Mouse (Mus musculus): ENCODE results near the gene Nudt22. TPM values are rescaled to one million over a fixed set of nuclear protein-coding genes. Genes with fewer than 3 reads are reported as not detected.
"Not testable (repeated sequence)": the region's sequence is repeated elsewhere in the genome, so short reads cannot be mapped to it uniquely, and the experiment has no call there.

The Nudt22 gene
- polyA plus RNA-seq, 1 experiment from 2014 or later, result 19.5 TPM

DNA sequence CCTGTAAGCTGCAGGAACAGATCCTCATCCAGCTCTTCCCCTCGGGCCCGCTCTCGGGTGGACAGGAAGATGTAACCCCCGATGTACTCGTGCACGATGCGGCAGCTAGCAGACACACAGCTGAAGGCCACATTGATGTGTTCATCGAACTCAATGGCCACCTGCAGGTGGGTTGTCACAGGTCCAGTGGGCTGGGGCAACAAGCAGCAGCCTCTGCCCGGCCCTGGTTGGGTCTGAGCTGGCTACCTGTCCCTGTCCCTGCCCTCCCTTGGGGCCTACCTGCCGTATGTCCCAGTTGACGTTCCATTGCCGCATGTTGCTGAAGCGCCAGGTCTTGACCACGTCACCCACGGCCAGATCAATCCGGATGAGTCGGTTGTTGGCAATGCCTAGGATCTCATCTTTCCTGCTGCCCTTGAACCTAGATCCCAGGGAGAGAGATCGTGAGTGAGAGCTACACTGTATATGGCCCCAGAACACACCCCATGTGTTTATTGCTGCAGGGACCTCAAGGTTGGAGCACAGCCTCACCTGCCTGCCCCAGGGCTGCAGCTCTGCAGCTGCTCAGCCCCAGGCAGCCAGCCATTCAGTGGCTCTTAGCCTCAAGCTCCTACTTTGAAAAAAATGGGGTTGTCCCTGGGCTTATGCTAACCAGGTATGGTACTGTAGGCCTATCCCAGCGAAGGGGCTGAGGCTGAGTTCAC lies 3.6 kb upstream of the Nudt22 start:
- DNase-seq (ENCODE audit: low spot score, missing footprints) (no peak), ATAC-seq (ENCODE audit: low FRiP score) (no peak)
- Histone ChIP-seq H3K4me3 (ENCODE audit: low read depth, low read length) (no peak overlapping the region), H3K9me3 (ENCODE audit: control insufficient read depth, low read length) (no peaks in the 10 kb centered on the region), H3K27me3 (ENCODE audit: control insufficient read depth, insufficient read depth, low read length) (no peaks in the 10 kb centered on the region), H3K4me1 (ENCODE audit: control insufficient read depth, insufficient read depth, low read length) (peaks cover 14% of the 10 kb centered on the region), H3K27ac (ENCODE audit: low read depth, low read length) (no peak overlapping the region), H3K36me3 (ENCODE audit: control insufficient read depth, insufficient read depth, low read length) (peaks cover 7% of the 10 kb centered on the region; the same call in 1 of the 2 replicates), H3K9ac (ENCODE audit: low read length) (no peak overlapping the region), H3K4me2 (no peak overlapping the region)
- WGBS, result 93% methylated on average over 19 of the region's 19 CpGs

DNA sequence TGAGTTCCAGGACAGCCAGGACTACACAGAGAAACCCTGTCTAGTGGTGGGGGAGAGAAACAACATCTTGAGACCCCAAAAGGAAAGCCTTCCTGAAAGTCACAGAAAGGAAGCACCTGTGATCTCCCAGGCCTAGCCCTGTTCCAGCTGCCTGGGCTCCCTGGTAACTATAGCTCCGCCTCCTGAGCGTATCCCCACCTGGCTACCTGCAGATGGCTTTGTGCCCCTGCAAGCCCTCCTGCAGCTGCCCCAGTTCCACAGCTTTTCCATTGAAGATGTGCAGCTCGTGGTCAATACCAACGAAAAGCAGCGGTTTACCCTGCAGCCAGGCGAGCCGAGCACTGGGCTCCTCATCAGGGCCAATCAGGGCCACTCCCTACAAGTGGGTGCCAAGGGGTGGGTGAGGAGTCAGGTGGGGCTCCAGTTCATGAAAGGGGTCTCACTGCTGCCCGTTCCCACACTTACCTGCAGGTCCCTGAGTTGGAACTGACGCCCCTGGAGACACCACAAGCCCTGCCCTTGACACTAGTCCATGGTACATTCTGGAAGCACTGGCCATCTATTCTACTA lies 1.9 kb upstream of the Nudt22 start:
- Histone ChIP-seq H3K36me3 (ENCODE audit: control insufficient read depth, insufficient read depth, low read length) (peaks cover 7% of the 10 kb centered on the region; the same call in 1 of the 2 replicates), H3K27me3 (ENCODE audit: control insufficient read depth, insufficient read depth, low read length) (no peaks in the 10 kb centered on the region), H3K27ac (ENCODE audit: low read depth, low read length) (no peak overlapping the region), H3K4me3 (ENCODE audit: low read depth, low read length) (no peak overlapping the region), H3K9ac (ENCODE audit: low read length) (no peak overlapping the region), H3K4me1 (ENCODE audit: control insufficient read depth, insufficient read depth, low read length) (peaks cover 19% of the 10 kb centered on the region), H3K4me2 (no peak overlapping the region), H3K9me3 (ENCODE audit: control insufficient read depth, low read length) (no peaks in the 10 kb centered on the region)
- ATAC-seq (ENCODE audit: low FRiP score) (no peak), DNase-seq (ENCODE audit: low spot score, missing footprints) (no peak)
- WGBS, result 80% methylated on average over 9 of the region's 9 CpGs

DNA sequence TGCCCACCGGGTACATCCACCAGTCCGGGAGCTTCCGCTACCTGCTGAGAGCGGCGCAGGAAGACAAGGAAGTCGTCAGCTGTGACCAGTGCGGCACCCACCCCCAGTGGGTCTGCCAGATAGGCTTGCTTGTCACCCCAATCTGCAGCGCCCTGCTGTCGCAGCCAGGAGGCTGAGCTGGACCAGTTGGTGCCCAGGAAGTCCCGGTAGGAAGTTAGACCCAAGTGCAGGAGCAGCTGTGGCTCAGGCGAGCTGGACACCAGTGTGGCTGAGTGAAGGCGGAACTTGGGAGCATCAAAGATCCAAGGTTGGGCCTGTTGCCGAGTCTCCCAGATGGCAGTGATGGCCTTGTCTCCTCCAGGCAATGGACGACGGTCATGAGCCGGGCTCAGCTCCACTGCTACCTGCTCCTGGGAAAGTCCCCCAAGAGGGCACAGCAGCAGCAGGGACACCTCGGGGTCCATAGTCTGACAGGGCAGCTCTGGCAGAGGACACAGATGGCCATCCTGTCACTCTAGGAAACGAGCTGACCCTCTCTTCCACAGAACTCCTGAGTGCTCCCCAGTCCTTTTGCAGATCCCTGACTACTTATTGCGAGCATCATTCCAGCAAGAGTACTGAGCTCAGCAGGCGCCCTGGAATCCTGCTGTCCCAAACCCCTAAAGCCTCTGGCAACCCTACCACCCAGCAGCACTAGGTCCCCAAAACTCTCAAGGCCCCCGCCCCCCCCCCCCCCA lies 494 bp downstream of the Nudt22 start:
- Histone ChIP-seq H3K4me1 (ENCODE audit: control insufficient read depth, insufficient read depth, low read length) (peaks cover 22% of the 10 kb centered on the region), H3K4me3 (ENCODE audit: low read depth, low read length) (peak overlapping the region; percentile 54), H3K9ac (ENCODE audit: low read length) (peak overlapping the region; percentile 75), H3K4me2 (peak overlapping the region; percentile 89), H3K27ac (ENCODE audit: low read depth, low read length) (no peak overlapping the region), H3K27me3 (ENCODE audit: control insufficient read depth, insufficient read depth, low read length) (no peaks in the 10 kb centered on the region), H3K9me3 (ENCODE audit: control insufficient read depth, low read length) (no peaks in the 10 kb centered on the region), H3K36me3 (ENCODE audit: control insufficient read depth, insufficient read depth, low read length) (peaks cover 7% of the 10 kb centered on the region; the same call in 1 of the 2 replicates)
- 50% methylated on average over 21 of the region's 21 CpGs for WGBS
- ATAC-seq (ENCODE audit: low FRiP score) (no peak), DNase-seq (ENCODE audit: low spot score, missing footprints) (no peak)

DNA sequence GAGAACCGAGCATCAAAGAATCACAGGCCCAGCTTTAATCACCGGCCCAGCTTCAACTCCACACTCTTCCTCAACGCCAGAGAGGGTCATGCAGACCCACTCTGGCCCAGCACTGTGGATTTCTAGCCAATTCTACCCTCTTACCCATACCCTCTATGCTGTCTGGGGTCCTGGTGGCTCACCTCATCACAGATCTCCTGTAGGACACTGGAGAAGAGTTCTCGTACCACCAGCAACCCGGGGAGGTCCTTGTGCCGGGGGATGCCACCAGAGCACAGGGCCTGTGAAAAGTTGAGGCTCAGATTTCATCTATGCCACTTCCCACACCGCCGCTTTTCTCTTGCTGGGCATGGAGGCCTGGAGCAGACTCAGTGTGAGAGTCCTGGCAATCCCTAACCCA lies 1.4 kb downstream of the Nudt22 start:
- H3K9ac ChIP-seq (ENCODE audit: low read length), result no peak overlapping the region
- no peak for ATAC-seq (ENCODE audit: low FRiP score)

DNA sequence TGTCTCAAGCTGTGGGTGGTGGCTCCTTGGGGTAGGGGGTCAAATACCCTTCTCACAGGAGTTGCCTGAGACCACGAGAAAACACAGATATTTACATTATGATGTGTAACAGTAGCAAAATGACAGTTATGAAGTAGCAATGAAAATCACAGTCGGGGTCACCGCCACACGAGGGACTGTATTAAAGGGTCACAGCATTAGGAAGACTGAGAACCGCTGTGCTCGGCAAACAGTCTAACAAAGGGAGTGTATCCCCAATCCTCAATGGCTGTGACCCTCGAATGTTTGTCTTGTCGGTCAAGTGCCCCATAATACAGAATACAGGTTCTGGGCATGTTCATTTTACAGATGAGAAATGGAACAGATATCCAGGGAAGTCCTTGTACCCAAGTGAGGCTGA lies 1.9 kb downstream of the Nudt22 start:
- Histone ChIP-seq H3K9ac (ENCODE audit: low read length) (no peak overlapping the region), H3K4me1 (ENCODE audit: control insufficient read depth, insufficient read depth, low read length) (peaks cover 22% of the 10 kb centered on the region), H3K36me3 (ENCODE audit: control insufficient read depth, insufficient read depth, low read length) (peaks cover 3% of the 10 kb centered on the region; the same call in 1 of the 2 replicates), H3K27ac (ENCODE audit: low read depth, low read length) (no peak overlapping the region), H3K27me3 (ENCODE audit: control insufficient read depth, insufficient read depth, low read length) (no peaks in the 10 kb centered on the region), H3K9me3 (ENCODE audit: control insufficient read depth, low read length) (no peaks in the 10 kb centered on the region), H3K4me3 (ENCODE audit: low read depth, low read length) (no peak overlapping the region), H3K4me2 (no peak overlapping the region)
- DNase-seq (ENCODE audit: low spot score, missing footprints), result no peak
- no peak for ATAC-seq (ENCODE audit: low FRiP score)
- 85% methylated on average over 8 of the region's 8 CpGs for WGBS

More for the DNA sequence above, 1.4 kb downstream of the Nudt22 start:
- peaks cover 7% of the 10 kb centered on the region; the same call in 1 of the 2 replicates for H3K36me3 ChIP-seq (ENCODE audit: control insufficient read depth, insufficient read depth, low read length)
- no peak overlapping the region for H3K4me3 ChIP-seq (ENCODE audit: low read depth, low read length)
- no peaks in the 10 kb centered on the region for H3K27me3 ChIP-seq (ENCODE audit: control insufficient read depth, insufficient read depth, low read length)
- no peaks in the 10 kb centered on the region for H3K9me3 ChIP-seq (ENCODE audit: control insufficient read depth, low read length)
- no peak overlapping the region for H3K4me2 ChIP-seq
- WGBS, result 85% methylated on average over 8 of the region's 8 CpGs
- DNase-seq (ENCODE audit: low spot score, missing footprints), result no peak
- H3K27ac ChIP-seq (ENCODE audit: low read depth, low read length), result no peak overlapping the region
- H3K4me1 ChIP-seq (ENCODE audit: control insufficient read depth, insufficient read depth, low read length), result peaks cover 22% of the 10 kb centered on the region

DNA sequence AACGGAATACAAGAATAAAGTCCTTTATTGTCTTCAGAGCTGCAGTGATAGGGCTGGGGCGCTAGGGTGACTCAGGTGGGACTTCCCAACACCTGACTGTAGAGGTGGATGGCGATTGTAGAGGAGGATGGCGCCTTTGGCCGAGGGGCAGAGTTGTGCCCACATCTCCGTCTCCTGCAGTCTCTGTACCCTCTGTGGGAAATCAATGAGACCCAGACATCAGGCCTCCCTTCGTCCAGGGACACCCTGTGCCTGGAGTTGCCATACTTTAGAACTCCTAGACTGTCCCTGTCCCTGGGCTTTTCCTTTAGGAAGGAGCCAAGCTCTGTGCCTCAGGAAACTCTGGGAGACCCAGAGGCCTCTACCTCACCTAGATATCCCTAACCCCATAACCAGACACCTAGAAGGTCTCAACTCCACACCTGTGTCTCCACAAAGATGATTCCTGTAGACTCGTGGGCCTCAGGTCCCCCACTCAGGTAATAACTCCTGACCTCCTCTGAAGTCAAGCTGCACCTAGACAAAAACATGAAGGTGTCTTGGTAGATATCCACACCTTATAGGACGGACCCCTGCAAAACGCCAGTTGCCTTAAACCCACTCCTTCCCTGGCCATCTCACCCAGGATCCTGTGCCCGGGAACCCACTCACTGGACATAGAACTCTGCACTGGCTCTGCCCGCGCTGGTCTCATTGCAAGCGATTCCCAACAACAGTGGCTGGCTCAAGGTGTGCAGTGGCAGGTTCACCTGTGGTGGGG lies 2.7 kb downstream of the Nudt22 start:
- Histone ChIP-seq H3K4me3 (ENCODE audit: low read depth, low read length) (peak overlapping the region; percentile 52), H3K4me1 (ENCODE audit: control insufficient read depth, insufficient read depth, low read length) (peaks cover 22% of the 10 kb centered on the region), H3K36me3 (ENCODE audit: control insufficient read depth, insufficient read depth, low read length) (no peaks in the 10 kb centered on the region), H3K9ac (ENCODE audit: low read length) (peak overlapping the region; percentile 41), H3K27ac (ENCODE audit: low read depth, low read length) (no peak overlapping the region), H3K27me3 (ENCODE audit: control insufficient read depth, insufficient read depth, low read length) (no peaks in the 10 kb centered on the region), H3K4me2 (peak overlapping the region; percentile 93), H3K9me3 (ENCODE audit: control insufficient read depth, low read length) (no peaks in the 10 kb centered on the region)
- ATAC-seq (ENCODE audit: low FRiP score) (no peak), DNase-seq (ENCODE audit: low spot score, missing footprints) (no peak)
- 61% methylated on average over 14 of the region's 14 CpGs for WGBS

DNA sequence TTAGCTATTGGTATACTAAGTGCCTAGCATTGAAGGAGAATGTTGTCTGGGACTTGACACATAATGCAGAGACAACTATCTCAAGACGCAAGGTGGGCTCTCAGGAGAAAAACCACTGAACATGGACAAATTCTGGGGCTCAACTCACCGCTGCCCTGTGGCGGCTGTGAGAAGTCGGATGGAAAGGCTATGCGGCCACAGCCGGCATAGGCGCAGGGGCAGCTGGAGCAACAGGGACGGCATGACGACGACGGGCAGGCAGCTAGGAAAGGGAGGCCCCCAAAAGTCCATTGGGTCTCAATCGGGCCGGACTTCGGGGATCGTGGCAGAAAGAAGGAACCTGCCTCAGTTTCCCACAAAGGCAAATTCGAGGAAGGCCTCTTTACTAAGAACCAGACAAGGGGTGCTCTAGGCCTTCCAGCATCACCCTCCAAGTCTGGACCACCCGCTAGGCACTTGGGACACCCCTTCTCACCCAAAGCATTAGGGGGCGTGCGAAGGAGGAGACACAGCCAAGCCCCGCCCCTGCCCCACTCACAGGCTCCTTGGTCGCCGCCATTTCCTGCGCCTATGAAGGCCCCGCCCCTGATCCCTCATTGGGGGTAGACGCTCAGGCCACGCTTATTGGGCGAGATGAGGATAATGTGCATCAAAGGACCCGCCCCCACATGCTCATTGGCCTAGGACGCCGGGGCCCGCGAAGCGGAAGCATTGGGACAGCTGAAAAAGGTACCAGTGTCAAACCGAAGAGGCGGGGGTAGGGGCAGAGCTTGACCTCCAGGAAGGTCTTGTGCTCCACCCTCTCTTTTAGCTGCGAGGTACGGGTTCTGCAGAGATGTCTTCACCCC lies 3.7 kb downstream of the Nudt22 start, which contains the start of gene Dnajc4:
Dnajc4 (minus strand) TSS at position 562 of the 848 bp plus-strand sequence.
- H3K27ac ChIP-seq (ENCODE audit: low read depth, low read length), result no peak within 1 kb of the TSS
- DNase-seq (ENCODE audit: low spot score, missing footprints) (peak; percentile 98), ATAC-seq (ENCODE audit: low FRiP score) (peak; percentile 95)
- H3K9me3 ChIP-seq (ENCODE audit: control insufficient read depth, low read length), result no peaks in the 10 kb centered on the region
- peaks cover 27% of the 10 kb centered on the region for H3K4me1 ChIP-seq (ENCODE audit: control insufficient read depth, insufficient read depth, low read length)
- H3K9ac ChIP-seq (ENCODE audit: low read length), result peak within 1 kb of the TSS; percentile 72
- 1% methylated on average over 37 of the region's 37 CpGs for WGBS
- H3K4me3 ChIP-seq (ENCODE audit: low read depth, low read length), result peak within 1 kb of the TSS; percentile 52
- peak within 1 kb of the TSS; percentile 93 for H3K4me2 ChIP-seq
- H3K27me3 ChIP-seq (ENCODE audit: control insufficient read depth, insufficient read depth, low read length), result no peaks in the 10 kb centered on the region
- no peaks in the 10 kb centered on the region for H3K36me3 ChIP-seq (ENCODE audit: control insufficient read depth, insufficient read depth, low read length)

DNA sequence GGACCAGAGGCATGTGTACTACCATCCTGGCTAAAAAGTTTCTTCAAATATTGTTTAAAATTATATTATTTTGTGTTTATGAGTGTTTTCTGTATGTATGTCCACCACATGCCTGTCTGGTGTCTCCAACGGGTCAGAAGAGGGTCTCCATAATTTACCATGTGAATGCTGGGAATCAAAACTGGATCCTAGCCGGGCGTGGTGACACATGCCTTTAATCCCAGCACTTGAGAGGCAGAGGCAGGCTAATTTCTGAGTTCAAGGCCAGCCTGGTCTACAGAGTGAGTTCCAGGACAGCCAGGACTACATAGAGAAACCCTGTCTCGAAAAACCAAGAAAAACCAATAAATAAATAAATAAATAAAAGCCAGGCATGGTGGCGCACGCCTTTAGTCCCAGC lies 4.8 kb downstream of the Nudt22 start:
- H3K4me1 ChIP-seq (ENCODE audit: control insufficient read depth, insufficient read depth, low read length), result peaks cover 30% of the 10 kb centered on the region
- WGBS, result 90% methylated on average over 6 of the region's 6 CpGs
- ATAC-seq (ENCODE audit: low FRiP score); H3K36me3 ChIP-seq (ENCODE audit: control insufficient read depth, insufficient read depth, low read length); DNase-seq (ENCODE audit: low spot score, missing footprints); H3K9me3 ChIP-seq (ENCODE audit: control insufficient read depth, low read length); H3K9ac ChIP-seq (ENCODE audit: low read length); H3K4me3 ChIP-seq (ENCODE audit: low read depth, low read length); H3K27ac ChIP-seq (ENCODE audit: low read depth, low read length); H3K4me2 ChIP-seq; H3K27me3 ChIP-seq (ENCODE audit: control insufficient read depth, insufficient read depth, low read length): not testable (repeated sequence)
